ENCODE assay signal across 11 mouse cellular contexts in genomic region chr4:153110291-153110746, GRCm38 (mm10).
A peak's percentile ranks its signal among the peaks of the same experiment; 100 is the strongest.
DNase-seq lines count a peak whose midpoint lies in the region; ATAC-seq and TF ChIP-seq lines count a peak whose summit lies in the region.
"Had no signal": no experiment of that assay in that cellular context is flagged by ENCODE, and none has a peak within 500 bp of the region (broad histone marks: within the 10 kb centered on the region; RNA-seq: fewer than 3 reads in every experiment).

No protein-coding gene starts in this region.

- no peaks in the 10 kb centered on the region for H3K9me3 ChIP-seq in intestine, postnatal 0 days (ENCODE audit: control insufficient read depth)
- no peaks in the 10 kb centered on the region for H3K9me3 ChIP-seq in intestine, embryonic 15.5 days
- peaks cover 7% of the 10 kb centered on the region; the same call in 1 of the 2 replicates for H3K9me3 ChIP-seq in hindbrain, embryonic 12.5 days (replicated peaks)

- H3K4me1 ChIP-seq in intestine, postnatal 0 days (replicated peaks; ENCODE audit: control insufficient read depth, insufficient read depth, low read length), result no peaks in the 10 kb centered on the region
- H3K4me1 ChIP-seq in intestine, embryonic 15.5 days (replicated peaks), result no peaks in the 10 kb centered on the region
- peaks cover 4% of the 10 kb centered on the region; the same call in 1 of the 2 replicates for H3K4me1 ChIP-seq in hindbrain, embryonic 12.5 days

- WGBS in intestine, postnatal 0 days, result 31% methylated on average over 16 of the region's 16 CpGs
- 30% methylated on average over 16 of the region's 16 CpGs for WGBS in intestine, embryonic 15.5 days
- WGBS in hindbrain, embryonic 12.5 days, result 59% methylated on average over 16 of the region's 16 CpGs

- peak; percentile 37 for TF ChIP-seq CTCF in intestine, postnatal 0 days (IDR thresholded peaks at IDR 0.05; ENCODE audit: low read depth)

- no peak overlapping the region for H3K27ac ChIP-seq in intestine, postnatal 0 days (ENCODE audit: low read depth, low read length)
- no peak overlapping the region for H3K27ac ChIP-seq in intestine, embryonic 15.5 days
- H3K27ac ChIP-seq in hindbrain, embryonic 12.5 days, result peak overlapping the region; percentile 44; the same call in 1 of the 2 replicates
- H3K27ac ChIP-seq: macrophage had no signal

- H3K36me3 ChIP-seq in intestine, postnatal 0 days (ENCODE audit: control insufficient read depth, insufficient read depth), result no peaks in the 10 kb centered on the region
- no peaks in the 10 kb centered on the region for H3K36me3 ChIP-seq in intestine, embryonic 15.5 days
- H3K36me3 ChIP-seq in hindbrain, embryonic 12.5 days, result no peaks in the 10 kb centered on the region
- H3K36me3 ChIP-seq: G1E had no signal

- no peak overlapping the region for H3K4me3 ChIP-seq in intestine, postnatal 0 days (ENCODE audit: low read depth, low read length)
- H3K4me3 ChIP-seq in intestine, embryonic 15.5 days (replicated peaks), result no peak overlapping the region
- H3K4me3 ChIP-seq in hindbrain, embryonic 12.5 days, result no peak overlapping the region
- H3K4me3 ChIP-seq: erythroblast, embryonic 14.5 days had no signal

- peak; percentile 18 for DNase-seq in embryo, embryonic 10 days (ENCODE audit: low spot score)
- DNase-seq in layer of hippocampus, postnatal 14 days (ENCODE audit: low spot score in 2 of 2), result peak; percentile 28 to 30
- DNase-seq in right cerebral cortex, postnatal 25 days, result peak; percentile 12
- no peak for DNase-seq in cerebellum, adult 9-11 months
- no peak for DNase-seq in gastrocnemius, adult 8-10 months (ENCODE audit: low spot score in 2 of 2)

- H3K9ac ChIP-seq in intestine, postnatal 0 days (ENCODE audit: low read depth, low read length), result no peak overlapping the region
- H3K9ac ChIP-seq in intestine, embryonic 15.5 days, result no peak overlapping the region
- H3K9ac ChIP-seq in hindbrain, embryonic 12.5 days, result no peak overlapping the region

- H3K27me3 ChIP-seq in intestine, postnatal 0 days (replicated peaks; ENCODE audit: control insufficient read depth, insufficient read depth, low read length), result no peaks in the 10 kb centered on the region
- H3K27me3 ChIP-seq in intestine, embryonic 15.5 days (replicated peaks), result no peaks in the 10 kb centered on the region
- H3K27me3 ChIP-seq in hindbrain, embryonic 12.5 days, result no peaks in the 10 kb centered on the region

- no peak for ATAC-seq in intestine, postnatal 0 days
- no peak for ATAC-seq in intestine, embryonic 15.5 days
- no peak for ATAC-seq in hindbrain, embryonic 12.5 days (ENCODE audit: low FRiP score)

- no peak overlapping the region for H3K4me2 ChIP-seq in intestine, postnatal 0 days (replicated peaks; ENCODE audit: low read depth)
- H3K4me2 ChIP-seq in intestine, embryonic 15.5 days (replicated peaks), result no peak overlapping the region
- H3K4me2 ChIP-seq in hindbrain, embryonic 12.5 days (replicated peaks), result no peak overlapping the region

Comparison
In these comparisons a context has a peak if more than half of its experiments do, and no peak if none do; other contexts are left out.
1. DNase-seq: peak in embryo, embryonic 10 days (single experiment), layer of hippocampus, postnatal 14 days (2 of 2) and right cerebral cortex, postnatal 25 days (single experiment); none in cerebellum, adult 9-11 months (single experiment) and gastrocnemius, adult 8-10 months (0 of 2).